30 mouse cellular contexts compared by ENCODE assay signal in genomic region chr9:22422559-22422958, GRCm38 (mm10). TPM values are rescaled to one million over a fixed set of nuclear protein-coding genes. Genes with fewer than 3 reads are reported as not detected.
DNase-seq lines count a peak whose midpoint lies in the region.
"Had no signal": no experiment of that assay in that cellular context is flagged by ENCODE, and none has a peak within 500 bp of the region (broad histone marks: within the 10 kb centered on the region; RNA-seq: fewer than 3 reads in every experiment).

No protein-coding gene starts in this region.

- DNase-seq in adrenal gland, adult 2 months: peak; percentile 39
- DNase-seq in adrenal gland, postnatal 10 days: no peak
- peak; percentile 10 to 32 for DNase-seq in adrenal gland, postnatal 36 days
- no peak for DNase-seq in adrenal gland, postnatal 4 days (ENCODE audit: low spot score in 2 of 2)
- DNase-seq in 3T3-L1 (ENCODE audit: low read depth, low spot score): peak; percentile 60
- peak; percentile 35 for DNase-seq in NIH3T3 (ENCODE audit: low read depth)
- DNase-seq in layer of hippocampus, adult 9-11 months: no peak
- DNase-seq: adrenal gland, postnatal 25 days; cerebellum, adult 11 months; cerebellum, adult 18-20 months; cerebellum, adult 8-10 months; cerebellum, adult 9-11 months; cerebellum, postnatal 14 days; cerebellum, postnatal 36 days; embryo, embryonic 11 days; forebrain, postnatal 0 days had no signal

RNA-seq across cellular contexts. Expression of gene 9530077C05Rik, which starts 11.2 kb away (rescaled TPM):
- 10 to 100 TPM in 1 of 2 experiments, 1 to 10 TPM in 1; 3.7 to 11.9 TPM for total RNA-seq in adrenal gland, adult 2 months (2021)
- 1.2 and 1.3 TPM in 2 replicates for polyA plus RNA-seq in adrenal gland, adult 2 months (2012; rRNA removed)
- 1 to 10 TPM; 4.3 to 5.2 TPM for total RNA-seq in adrenal gland, postnatal 10 days (2021)
- 1 to 10 TPM; 6.6 TPM for total RNA-seq in adrenal gland, postnatal 36 days (2021)
- total RNA-seq in adrenal gland, postnatal 4 days (2021): 1 to 10 TPM; 5.2 to 7.6 TPM

RNA-seq across cellular contexts. Expression of gene Gm17545, which starts 31.5 kb away (rescaled TPM):
- total RNA-seq in adrenal gland, adult 2 months (2021): not detected
- not detected in 2 replicates for polyA plus RNA-seq in adrenal gland, adult 2 months (2012; rRNA removed)
- total RNA-seq in adrenal gland, postnatal 10 days (2021): not detected
- total RNA-seq in adrenal gland, postnatal 36 days (2021): not detected
- not detected for total RNA-seq in adrenal gland, postnatal 4 days (2021)
- total RNA-seq: adrenal gland, postnatal 25 days; common myeloid progenitor, adult 5-6 weeks; ES-E14; forebrain, postnatal 0 days; gastrocnemius, adult 18-20 months; MEL had no signal
- polyA plus RNA-seq: brain, embryonic 14.5 days; C2C12; embryonic facial prominence, embryonic 11.5 days; embryonic facial prominence, embryonic 13.5 days; embryonic facial prominence, embryonic 15.5 days; erythroblast, embryonic 14.5 days; forebrain, embryonic 10.5 days; forebrain, embryonic 13.5 days; forebrain, embryonic 15.5 days; forebrain, postnatal 0 days; frontal cortex, adult 2 months had no signal

RNA-seq across cellular contexts. Expression of gene Anln, which starts 33.6 kb away (rescaled TPM):
- 1 to 10 TPM; 3.5 to 3.6 TPM for total RNA-seq in adrenal gland, adult 2 months (2021)
- 0.29 and 0.48 TPM in 2 replicates for polyA plus RNA-seq in adrenal gland, adult 2 months (2012; rRNA removed)
- 10 to 100 TPM; 15.8 to 19.8 TPM for total RNA-seq in adrenal gland, postnatal 10 days (2021)
- 1 to 10 TPM; 6.5 to 6.7 TPM for total RNA-seq in adrenal gland, postnatal 36 days (2021)
- total RNA-seq in adrenal gland, postnatal 4 days (2021): 10 to 100 TPM; 27.0 to 28.1 TPM

RNA-seq across cellular contexts. Expression of gene Rp9, which starts 47.0 kb away (rescaled TPM):
- 10 to 100 TPM; 34.2 to 39.0 TPM for total RNA-seq in adrenal gland, adult 2 months (2021)
- polyA plus RNA-seq in adrenal gland, adult 2 months (2012; rRNA removed): 96.1 and 145 TPM in 2 replicates
- 10 to 100 TPM; 42.9 to 44.0 TPM for total RNA-seq in adrenal gland, postnatal 10 days (2021)
- 10 to 100 TPM; 29.0 to 42.6 TPM for total RNA-seq in adrenal gland, postnatal 36 days (2021)
- 10 to 100 TPM; 48.1 to 52.9 TPM for total RNA-seq in adrenal gland, postnatal 4 days (2021)

RNA-seq across cellular contexts. Expression of gene Bbs9, which starts 53.0 kb away (rescaled TPM):
- total RNA-seq in adrenal gland, adult 2 months (2021): 10 to 100 TPM; 12.8 to 18.0 TPM
- 4.3 and 6.0 TPM in 2 replicates for polyA plus RNA-seq in adrenal gland, adult 2 months (2012; rRNA removed)
- 10 to 100 TPM; 12.0 to 16.4 TPM for total RNA-seq in adrenal gland, postnatal 10 days (2021)
- total RNA-seq in adrenal gland, postnatal 36 days (2021): 10 to 100 TPM; 13.2 to 13.4 TPM
- 10 to 100 TPM; 21.0 to 21.1 TPM for total RNA-seq in adrenal gland, postnatal 4 days (2021)
- polyA plus RNA-seq: erythroblast, embryonic 14.5 days had no signal

Comparison
In these comparisons a context has a peak if more than half of its experiments do, and no peak if none do; other contexts are left out.
1. DNase-seq: peak in adrenal gland, adult 2 months (single experiment), adrenal gland, postnatal 36 days (2 of 2), 3T3-L1 (single experiment) and NIH3T3 (single experiment); none in adrenal gland, postnatal 10 days (single experiment), adrenal gland, postnatal 4 days (0 of 2) and layer of hippocampus, adult 9-11 months (single experiment).